Mouse (Mus musculus) bone marrow, adult 2 months (tissue): Measurements from ENCODE around the gene Uaca.

ENCODE experiments used
- CTCF ChIP-seq: fragments of 200-500 bp; IDR thresholded peaks from 2 replicates; pipeline ENCODE4 v1.5.1; 2011; ENCODE audit warnings: low read length, control low read depth; ENCODE audit not compliant: control insufficient read depth, insufficient read depth
- POLR2A ChIP-seq: fragments of 200-500 bp; IDR thresholded peaks from 2 replicates; pipeline ENCODE4 v1.6.1; 2011; ENCODE audit warnings: low read depth, mild to moderate bottlenecking, control low read depth, low read length, borderline replicate concordance; ENCODE audit not compliant: control insufficient read depth

- TF ChIP-seq CTCF (no peak), POLR2A (no peak)
Observed at GRCm38 (mm10) chr9:60861030-60861429, 66.7 kb downstream of the Uaca start.
